Mouse (Mus musculus): ENCODE measurements around the gene Mgarp.

The Mgarp gene

GRCm38 (mm10) chr3:51339378-51339733 lies 57.2 kb downstream of the Mgarp start:
- DNase-seq, result no peak

Measured in kidney, postnatal 10 days (tissue).